Mouse (Mus musculus) neural tube, embryonic 13.5 days (tissue): Measurements from ENCODE around the gene Rarres2. TPM values are rescaled to one million over a fixed set of nuclear protein-coding genes. Genes with fewer than 3 reads are reported as not detected.

Source experiments
- ATAC-seq: fragments of 200-750 bp; cut with Nextera tagmentation; 2 replicates; pipeline ENCODE4 v1.8.0; 2017; ENCODE audit warnings: low read depth, mild to moderate bottlenecking, moderate TSS enrichment, moderate library complexity
- H3K27ac ChIP-seq: fragments of 300-500 bp; sonication (generic); replicated peaks from 2 replicates; pipeline ENCODE4 v1.5.1; 2015; ENCODE audit warnings: moderate library complexity, mild to moderate bottlenecking, inconsistent platforms
- H3K27me3 ChIP-seq: fragments of 300-500 bp; sonication (generic); 2 replicates; pipeline ENCODE4 v1.6.1; 2015; ENCODE audit warnings: mild to moderate bottlenecking, inconsistent platforms
- H3K36me3 ChIP-seq: fragments of 300-500 bp; sonication (generic); 2 replicates; pipeline ENCODE4 v1.6.1; 2015; ENCODE audit warnings: mild to moderate bottlenecking, inconsistent platforms
- H3K4me1 ChIP-seq: fragments of 300-500 bp; sonication (generic); replicated peaks from 2 replicates; pipeline ENCODE4 v1.6.1; 2015; ENCODE audit warnings: inconsistent platforms
- H3K4me2 ChIP-seq: fragments of 300-500 bp; sonication (generic); 2 replicates; pipeline ENCODE4 v1.6.1; 2015; ENCODE audit warnings: inconsistent platforms, mild to moderate bottlenecking, moderate library complexity
- H3K4me3 ChIP-seq: fragments of 300-500 bp; sonication (generic); 2 replicates; pipeline ENCODE4 v1.5.1; 2015; ENCODE audit warnings: mild to moderate bottlenecking, inconsistent platforms
- H3K9ac ChIP-seq: fragments of 300-500 bp; sonication (generic); 2 replicates; pipeline ENCODE4 v1.6.1; 2015; ENCODE audit warnings: moderate library complexity, mild to moderate bottlenecking, inconsistent platforms
- H3K9me3 ChIP-seq: fragments of 300-500 bp; sonication (generic); 2 replicates; pipeline ENCODE4 v1.6.1; 2016; ENCODE audit warnings: inconsistent platforms
- WGBS: fragments of 180-500 bp; shearing (Covaris S2); methylation state at CpG from one replicate; pipeline ENCODE4 v1.1.7; 2015; 5-methylcytosine and 5-hydroxymethylcytosine counted together
- polyA plus RNA-seq: library from polyadenylated mRNA; unstranded; fragments of >200 nt; fragmentation: Nextera tagmentation; extraction: Ambion mirVana; gene quantifications from 2 replicates; pipeline ENCODE4 v1.2.1, GENCODE M21; 2015

The Rarres2 gene
- polyA plus RNA-seq = 9.2 and 10.9 TPM in 2 replicates

- H3K27me3 ChIP-seq = no peaks in the 10 kb centered on the region
- WGBS = 29% methylated on average over 6 of the region's 6 CpGs
- no peak within 1 kb of the TSS for H3K27ac ChIP-seq
- no peak for ATAC-seq
- no peak within 1 kb of the TSS for H3K4me3 ChIP-seq
- H3K9me3 ChIP-seq = peaks cover 3% of the 10 kb centered on the region; the same call in 1 of the 2 replicates
- no peak within 1 kb of the TSS for H3K4me2 ChIP-seq
- 0 out of 2 replicates have a peak, but pooled peaks cover 8% of the 10 kb centered on the region for H3K4me1 ChIP-seq
- peaks cover 24% of the 10 kb centered on the region for H3K36me3 ChIP-seq
- no peak within 1 kb of the TSS for H3K9ac ChIP-seq
Observed at GRCm38 (mm10) chr6:48572572-48573061, at the start of gene Rarres2. Gene Rarres2 (minus strand): TSS chr6:48572789.

GRCm38 (mm10) chr6:48620031-48620430, 47.4 kb upstream of the Rarres2 start:
- 94% methylated on average over 30 of the region's 30 CpGs for WGBS

GRCm38 (mm10) chr6:48614756-48615155, 42.2 kb upstream of the Rarres2 start:
- Histone ChIP-seq H3K9ac (no peak overlapping the region), H3K4me3 (no peak overlapping the region), H3K4me1 (no peaks in the 10 kb centered on the region), H3K27ac (no peak overlapping the region), H3K27me3 (no peaks in the 10 kb centered on the region), H3K36me3 (peaks cover 57% of the 10 kb centered on the region), H3K4me2 (no peak overlapping the region), H3K9me3 (no peaks in the 10 kb centered on the region)
- no peak for ATAC-seq
- 95% methylated on average over 5 of the region's 5 CpGs for WGBS

More at GRCm38 (mm10) chr6:48620031-48620430, 47.4 kb upstream of the Rarres2 start:
- no peak overlapping the region for H3K27ac ChIP-seq
- no peaks in the 10 kb centered on the region for H3K9me3 ChIP-seq
- H3K4me2 ChIP-seq = no peak overlapping the region
- no peak overlapping the region for H3K4me3 ChIP-seq
- H3K36me3 ChIP-seq = peaks cover 49% of the 10 kb centered on the region
- H3K27me3 ChIP-seq = no peaks in the 10 kb centered on the region
- no peaks in the 10 kb centered on the region for H3K4me1 ChIP-seq
- H3K9ac ChIP-seq = no peak overlapping the region
- ATAC-seq = no peak

DNA sequence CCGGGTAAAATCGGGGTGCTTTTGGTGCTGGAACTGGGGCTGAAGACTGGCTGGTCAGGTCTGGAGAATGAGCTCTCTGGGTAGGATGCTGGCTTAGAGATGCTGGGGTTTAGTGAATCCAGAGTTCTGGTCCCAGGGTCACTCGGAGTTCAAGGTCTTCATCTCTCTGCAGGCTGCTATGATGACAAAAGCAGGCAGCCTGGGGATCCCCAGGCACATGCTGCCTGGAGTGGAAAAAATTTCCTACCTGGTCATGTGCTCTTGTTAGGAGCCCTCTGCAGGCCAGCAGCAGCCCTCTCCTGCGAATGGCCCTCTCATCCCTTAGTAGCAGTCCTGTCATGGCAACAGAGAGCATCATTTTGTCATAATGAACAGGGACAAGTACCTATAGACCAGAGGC, 40.9 kb upstream of the Rarres2 start:
- Histone ChIP-seq H3K27me3 (no peaks in the 10 kb centered on the region), H3K9me3 (no peaks in the 10 kb centered on the region), H3K9ac (no peak overlapping the region), H3K4me2 (no peak overlapping the region), H3K4me3 (no peak overlapping the region), H3K4me1 (peaks cover 9% of the 10 kb centered on the region; the same call in 1 of the 2 replicates), H3K36me3 (peaks cover 46% of the 10 kb centered on the region), H3K27ac (no peak overlapping the region)
- ATAC-seq = no peak
- WGBS = 87% methylated on average over 4 of the region's 4 CpGs

GRCm38 (mm10) chr6:48610657-48611056, 38.1 kb upstream of the Rarres2 start:
- ATAC-seq = no peak
- Histone ChIP-seq H3K27ac (no peak overlapping the region), H3K4me1 (peaks cover 9% of the 10 kb centered on the region; the same call in 1 of the 2 replicates), H3K36me3 (peaks cover 35% of the 10 kb centered on the region), H3K4me3 (no peak overlapping the region), H3K9me3 (no peaks in the 10 kb centered on the region), H3K27me3 (no peaks in the 10 kb centered on the region), H3K4me2 (no peak overlapping the region), H3K9ac (no peak overlapping the region)
- 79% methylated on average over 3 of the region's 3 CpGs for whole genome bisulfite sequencing

- ATAC-seq = no peak
- peaks cover 25% of the 10 kb centered on the region for H3K36me3 ChIP-seq
- no peaks in the 10 kb centered on the region for H3K27me3 ChIP-seq
- WGBS = 56% methylated on average over 7 of the region's 7 CpGs
- H3K4me2 ChIP-seq = no peak overlapping the region
- no peak overlapping the region for H3K9ac ChIP-seq
- no peak overlapping the region for H3K4me3 ChIP-seq
- peaks cover 9% of the 10 kb centered on the region; the same call in 1 of the 2 replicates for H3K4me1 ChIP-seq
- no peaks in the 10 kb centered on the region for H3K9me3 ChIP-seq
- no peak overlapping the region for H3K27ac ChIP-seq
Observed at GRCm38 (mm10) chr6:48609512-48609911, 36.9 kb upstream of the Rarres2 start.

- peaks cover 17% of the 10 kb centered on the region for H3K4me1 ChIP-seq
- H3K9ac ChIP-seq = no peak overlapping the region
- ATAC-seq = no peak
- H3K27me3 ChIP-seq = no peaks in the 10 kb centered on the region
- no peaks in the 10 kb centered on the region for H3K9me3 ChIP-seq
- no peak overlapping the region for H3K27ac ChIP-seq
- no peak overlapping the region for H3K4me3 ChIP-seq
- peaks cover 11% of the 10 kb centered on the region for H3K36me3 ChIP-seq
- 60% methylated on average over 2 of the region's 2 CpGs for WGBS
- H3K4me2 ChIP-seq = no peak overlapping the region
Observed at GRCm38 (mm10) chr6:48608124-48608523, 35.5 kb upstream of the Rarres2 start.

DNA sequence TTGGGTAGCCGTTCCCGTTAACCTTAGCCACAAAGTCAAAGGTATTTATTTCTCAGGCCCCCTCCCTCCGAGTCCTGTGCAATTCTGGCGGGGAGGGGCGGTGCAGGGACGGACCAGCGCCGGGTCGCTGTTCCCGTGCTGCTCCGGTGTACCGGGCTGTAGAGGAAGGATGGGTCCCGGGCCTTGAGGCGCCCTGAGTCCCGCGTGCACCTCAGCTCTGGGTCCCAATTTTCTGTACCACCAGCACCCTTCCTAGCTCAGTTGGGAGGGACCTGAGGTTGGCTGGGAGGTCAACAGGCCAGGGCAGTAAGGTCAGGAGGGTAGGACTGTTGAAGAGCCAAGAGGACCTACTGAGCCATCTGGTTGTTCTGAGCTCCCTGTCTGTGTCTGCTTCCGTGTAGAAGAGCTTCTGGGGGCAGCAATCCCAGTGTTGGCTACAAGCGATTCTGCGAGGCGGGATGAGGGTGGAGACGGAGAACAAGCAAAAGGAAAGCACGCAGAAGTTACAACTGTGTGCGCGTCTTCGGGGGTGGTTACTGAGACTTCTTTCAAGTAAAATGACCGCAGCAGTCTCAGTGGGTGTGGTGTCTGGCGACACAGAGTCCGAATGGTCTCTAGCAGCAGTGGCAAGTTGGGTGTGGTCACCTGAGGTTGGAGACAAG, 29.6 kb upstream of the Rarres2 start:
- H3K9ac ChIP-seq = peak overlapping the region; percentile 97
- H3K9me3 ChIP-seq = peaks cover 11% of the 10 kb centered on the region
- no peaks in the 10 kb centered on the region for H3K27me3 ChIP-seq
- peak overlapping the region; percentile 88 for H3K4me2 ChIP-seq
- H3K4me1 ChIP-seq = peaks cover 28% of the 10 kb centered on the region
- peak; percentile 84 for ATAC-seq
- peaks cover 31% of the 10 kb centered on the region for H3K36me3 ChIP-seq
- H3K4me3 ChIP-seq = peak overlapping the region; percentile 78
- peak overlapping the region; percentile 92 for H3K27ac ChIP-seq
- under 1% methylated on average over 28 of the region's 28 CpGs for WGBS

GRCm38 (mm10) chr6:48601271-48602079, 28.9 kb upstream of the Rarres2 start, which contains the start of gene Zfp775:
Gene Zfp775 (plus strand): TSS chr6:48602063.
- Histone ChIP-seq H3K9me3 (peaks cover 18% of the 10 kb centered on the region), H3K27me3 (no peaks in the 10 kb centered on the region), H3K4me2 (peak within 1 kb of the TSS; percentile 88), H3K9ac (peak within 1 kb of the TSS; percentile 97), H3K36me3 (peaks cover 38% of the 10 kb centered on the region), H3K4me1 (peaks cover 28% of the 10 kb centered on the region), H3K27ac (peak within 1 kb of the TSS; percentile 92), H3K4me3 (peak within 1 kb of the TSS; percentile 78)
- 3% methylated on average over 42 of the region's 42 CpGs for WGBS
- ATAC-seq = peak; percentile 99

DNA sequence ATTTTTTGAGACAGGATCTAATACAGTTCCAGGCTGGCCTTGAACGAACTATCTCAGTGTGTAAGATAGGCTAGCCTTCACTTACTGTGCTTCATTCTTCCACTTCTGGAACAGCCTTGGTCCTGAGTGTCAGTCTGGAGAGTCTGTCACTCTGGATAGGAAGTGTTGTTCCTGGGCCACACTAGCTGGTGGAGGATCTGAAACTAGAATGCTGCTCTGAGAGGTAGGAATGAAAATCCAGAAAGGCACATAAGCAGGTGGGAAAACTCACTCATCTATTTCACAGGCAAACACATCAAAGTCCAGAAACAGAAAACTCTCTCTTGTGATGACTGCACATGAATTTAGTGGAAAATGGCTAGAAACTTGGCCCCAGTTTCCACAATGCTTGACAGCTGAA, 28.0 kb upstream of the Rarres2 start:
- H3K27ac ChIP-seq = peak overlapping the region; percentile 92
- H3K4me2 ChIP-seq = 0 out of 2 replicates have a peak overlapping the region, but pooled peaks have one; percentile 88
- peaks cover 28% of the 10 kb centered on the region for H3K4me1 ChIP-seq
- peaks cover 47% of the 10 kb centered on the region for H3K36me3 ChIP-seq
- peak overlapping the region; percentile 97; the same call in 1 of the 2 replicates for H3K9ac ChIP-seq
- 88% methylated on average over 1 of the region's 1 CpGs for WGBS
- ATAC-seq = no peak
- H3K4me3 ChIP-seq = no peak overlapping the region
- H3K9me3 ChIP-seq = peaks cover 27% of the 10 kb centered on the region
- no peaks in the 10 kb centered on the region for H3K27me3 ChIP-seq

DNA sequence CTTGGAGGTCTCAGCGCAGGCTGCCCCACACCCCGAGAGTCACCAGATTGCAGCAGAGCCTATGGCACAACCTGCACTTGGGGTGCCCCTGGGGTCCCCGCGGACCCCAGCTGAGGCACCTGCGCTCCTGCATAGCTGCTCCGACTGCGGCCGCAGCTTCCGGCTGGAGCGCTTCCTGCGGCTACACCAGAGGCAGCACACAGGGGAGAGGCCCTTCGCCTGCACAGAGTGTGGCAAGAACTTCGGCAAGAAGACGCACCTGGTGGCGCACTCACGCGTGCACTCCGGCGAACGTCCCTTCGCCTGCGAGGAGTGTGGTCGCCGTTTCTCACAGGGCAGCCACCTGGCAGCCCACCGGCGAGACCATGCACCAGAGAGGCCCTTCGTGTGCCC, 24.6 kb upstream of the Rarres2 start:
- H3K36me3 ChIP-seq = peaks cover 51% of the 10 kb centered on the region
- ATAC-seq = no peak

More for the DNA sequence above, 24.6 kb upstream of the Rarres2 start:
- Histone ChIP-seq H3K4me3 (no peak overlapping the region), H3K4me2 (no peak overlapping the region), H3K27me3 (no peaks in the 10 kb centered on the region), H3K9ac (no peak overlapping the region), H3K9me3 (peaks cover 29% of the 10 kb centered on the region), H3K27ac (no peak overlapping the region), H3K4me1 (peaks cover 33% of the 10 kb centered on the region)
- 97% methylated on average over 27 of the region's 27 CpGs for WGBS
